Mouse (Mus musculus): Measurements from ENCODE around the gene Krtap4-1. TPM values are rescaled to one million over a fixed set of nuclear protein-coding genes. Genes with fewer than 3 reads are reported as not detected.

The Krtap4-1 gene
- total RNA-seq, 2 experiments from 2014 or later, result not detected

- no peak for ATAC-seq (replicated peaks; ENCODE audit: poor library complexity)
Measured at GRCm38 (mm10) chr11:99590981-99591380, 37.1 kb downstream of the Krtap4-1 start, which contains the start of gene Krtap1-3. Krtap1-3 (minus strand) TSS chr11:99591339.

- no peak for ATAC-seq (replicated peaks; ENCODE audit: poor library complexity)
Measured at GRCm38 (mm10) chr11:99585096-99585495, 42.9 kb downstream of the Krtap4-1 start.

GRCm38 (mm10) chr11:99583245-99583704 lies 44.8 kb downstream of the Krtap4-1 start, which contains the start of gene Krtap1-4:
Krtap1-4 (minus strand) TSS chr11:99583654.
- no peak for ATAC-seq (replicated peaks; ENCODE audit: poor library complexity)

GRCm38 (mm10) chr11:99581564-99581963 lies 46.5 kb downstream of the Krtap4-1 start:
- ATAC-seq (replicated peaks; ENCODE audit: poor library complexity), result no peak

- no peak for ATAC-seq (replicated peaks; ENCODE audit: poor library complexity)
Measured at GRCm38 (mm10) chr11:99581051-99581450, 47.0 kb downstream of the Krtap4-1 start.

- ATAC-seq (replicated peaks; ENCODE audit: poor library complexity), result no peak
Measured at GRCm38 (mm10) chr11:99580636-99581035, 47.4 kb downstream of the Krtap4-1 start, which contains the start of gene Krtap1-5. Krtap1-5 (minus strand) TSS chr11:99581016.

Other genes starting within 250 kb of the Krtap4-1 start
Only the 30 nearest of the 38 such genes appear.
- gene Krt23, start 135.1 kb downstream of the Krtap4-1 start, total RNA-seq (2015), result not detected in 2 replicates
- not detected in 2 replicates for gene Krt23, start 135.1 kb downstream of the Krtap4-1 start, total RNA-seq (2017)
- gene Krt39, start 106.9 kb downstream of the Krtap4-1 start, total RNA-seq (2015), result not detected in 2 replicates
- gene Krt39, start 106.9 kb downstream of the Krtap4-1 start, total RNA-seq (2017), result not detected in 2 replicates
- not detected in 2 replicates for gene Krt40, start 85.1 kb downstream of the Krtap4-1 start, total RNA-seq (2015)
- gene Krt40, start 85.1 kb downstream of the Krtap4-1 start, total RNA-seq (2017), result not detected in 2 replicates
- gene Krtap3-3, start 77.4 kb downstream of the Krtap4-1 start, total RNA-seq (2015), result not detected in 2 replicates
- not detected in 2 replicates for gene Krtap3-3, start 77.4 kb downstream of the Krtap4-1 start, total RNA-seq (2017)
- gene Krtap3-2, start 71.4 kb downstream of the Krtap4-1 start, total RNA-seq (2015), result not detected in 2 replicates
- not detected in 2 replicates for gene Krtap3-2, start 71.4 kb downstream of the Krtap4-1 start, total RNA-seq (2017)
- not detected in 2 replicates for gene Gm11939, start 68.8 kb downstream of the Krtap4-1 start, total RNA-seq (2015)
- not detected in 2 replicates for gene Gm11939, start 68.8 kb downstream of the Krtap4-1 start, total RNA-seq (2017)
- not detected in 2 replicates for gene Krtap3-1, start 61.6 kb downstream of the Krtap4-1 start, total RNA-seq (2015)
- not detected in 2 replicates for gene Krtap3-1, start 61.6 kb downstream of the Krtap4-1 start, total RNA-seq (2017)
- not detected in 2 replicates for gene Krtap1-5, start 47.2 kb downstream of the Krtap4-1 start, total RNA-seq (2015)
- not detected in 2 replicates for gene Krtap1-5, start 47.2 kb downstream of the Krtap4-1 start, total RNA-seq (2017)
- not detected in 2 replicates for gene Krtap1-4, start 44.6 kb downstream of the Krtap4-1 start, total RNA-seq (2015)
- not detected in 2 replicates for gene Krtap1-4, start 44.6 kb downstream of the Krtap4-1 start, total RNA-seq (2017)
- not detected in 2 replicates for gene Krtap1-3, start 36.9 kb downstream of the Krtap4-1 start, total RNA-seq (2015)
- gene Krtap1-3, start 36.9 kb downstream of the Krtap4-1 start, total RNA-seq (2017), result not detected in 2 replicates
- not detected in 2 replicates for gene Krtap9-3, start 30.1 kb downstream of the Krtap4-1 start, total RNA-seq (2015)
- not detected in 2 replicates for gene Krtap9-3, start 30.1 kb downstream of the Krtap4-1 start, total RNA-seq (2017)
- gene Gm11938, start 24.9 kb downstream of the Krtap4-1 start, total RNA-seq (2015), result not detected in 2 replicates
- gene Gm11938, start 24.9 kb downstream of the Krtap4-1 start, total RNA-seq (2017), result not detected in 2 replicates
- not detected in 2 replicates for gene Gm11937, start 18.0 kb downstream of the Krtap4-1 start, total RNA-seq (2015)
- gene Gm11937, start 18.0 kb downstream of the Krtap4-1 start, total RNA-seq (2017), result not detected in 2 replicates
- gene Krtap2-4, start 13.4 kb downstream of the Krtap4-1 start, total RNA-seq (2015), result not detected in 2 replicates
- not detected in 2 replicates for gene Krtap2-4, start 13.4 kb downstream of the Krtap4-1 start, total RNA-seq (2017)
- gene Gm11562, start 7.8 kb downstream of the Krtap4-1 start, total RNA-seq (2015), result not detected in 2 replicates
- not detected in 2 replicates for gene Gm11562, start 7.8 kb downstream of the Krtap4-1 start, total RNA-seq (2017)
- gene Krtap4-2, start 6.8 kb upstream of the Krtap4-1 start, total RNA-seq (2015), result not detected in 2 replicates
- gene Krtap4-2, start 6.8 kb upstream of the Krtap4-1 start, total RNA-seq (2017), result not detected in 2 replicates
- not detected in 2 replicates for gene Krtap4-7, start 15.9 kb upstream of the Krtap4-1 start, total RNA-seq (2015)
- not detected in 2 replicates for gene Krtap4-7, start 15.9 kb upstream of the Krtap4-1 start, total RNA-seq (2017)
- not detected in 2 replicates for gene Gm11555, start 22.0 kb upstream of the Krtap4-1 start, total RNA-seq (2015)
- not detected in 2 replicates for gene Gm11555, start 22.0 kb upstream of the Krtap4-1 start, total RNA-seq (2017)
- not detected in 2 replicates for gene Gm11563, start 30.7 kb upstream of the Krtap4-1 start, total RNA-seq (2015)
- not detected in 2 replicates for gene Gm11563, start 30.7 kb upstream of the Krtap4-1 start, total RNA-seq (2017)
- gene Krtap4-6, start 37.7 kb upstream of the Krtap4-1 start, total RNA-seq (2015), result not detected in 2 replicates
- not detected in 2 replicates for gene Krtap4-6, start 37.7 kb upstream of the Krtap4-1 start, total RNA-seq (2017)
- not detected in 2 replicates for gene Gm14190, start 62.5 kb upstream of the Krtap4-1 start, total RNA-seq (2015)
- not detected in 2 replicates for gene Gm14190, start 62.5 kb upstream of the Krtap4-1 start, total RNA-seq (2017)
- gene Gm14180, start 106.1 kb upstream of the Krtap4-1 start, total RNA-seq (2015), result not detected in 2 replicates
- gene Gm14180, start 106.1 kb upstream of the Krtap4-1 start, total RNA-seq (2017), result not detected in 2 replicates
- gene Gm11595, start 144.7 kb upstream of the Krtap4-1 start, total RNA-seq (2015), result not detected in 2 replicates
- gene Gm11595, start 144.7 kb upstream of the Krtap4-1 start, total RNA-seq (2017), result not detected in 2 replicates
- not detected in 2 replicates for gene Krtap4-8, start 152.5 kb upstream of the Krtap4-1 start, total RNA-seq (2015)
- gene Krtap4-8, start 152.5 kb upstream of the Krtap4-1 start, total RNA-seq (2017), result not detected in 2 replicates
- not detected in 2 replicates for gene Krtap4-9, start 157.0 kb upstream of the Krtap4-1 start, total RNA-seq (2015)
- gene Krtap4-9, start 157.0 kb upstream of the Krtap4-1 start, total RNA-seq (2017), result not detected in 2 replicates
- not detected in 2 replicates for gene Gm11596, start 165.2 kb upstream of the Krtap4-1 start, total RNA-seq (2015)
- not detected in 2 replicates for gene Gm11596, start 165.2 kb upstream of the Krtap4-1 start, total RNA-seq (2017)
- gene Gm11569, start 170.7 kb upstream of the Krtap4-1 start, total RNA-seq (2015), result not detected in 2 replicates
- not detected in 2 replicates for gene Gm11569, start 170.7 kb upstream of the Krtap4-1 start, total RNA-seq (2017)
- not detected in 2 replicates for gene Gm11554, start 176.2 kb upstream of the Krtap4-1 start, total RNA-seq (2015)
- not detected in 2 replicates for gene Gm11554, start 176.2 kb upstream of the Krtap4-1 start, total RNA-seq (2017)
- not detected in 2 replicates for gene Krtap4-13, start 181.7 kb upstream of the Krtap4-1 start, total RNA-seq (2015)
- not detected in 2 replicates for gene Krtap4-13, start 181.7 kb upstream of the Krtap4-1 start, total RNA-seq (2017)
- gene Gm11564, start 187.4 kb upstream of the Krtap4-1 start, total RNA-seq (2015), result not detected in 2 replicates
- gene Gm11564, start 187.4 kb upstream of the Krtap4-1 start, total RNA-seq (2017), result not detected in 2 replicates

Data from megakaryocyte progenitor cell, adult 5-6 weeks (primary cell).